Mouse (Mus musculus): ENCODE results near the gene Ppp1r26.

DNA sequence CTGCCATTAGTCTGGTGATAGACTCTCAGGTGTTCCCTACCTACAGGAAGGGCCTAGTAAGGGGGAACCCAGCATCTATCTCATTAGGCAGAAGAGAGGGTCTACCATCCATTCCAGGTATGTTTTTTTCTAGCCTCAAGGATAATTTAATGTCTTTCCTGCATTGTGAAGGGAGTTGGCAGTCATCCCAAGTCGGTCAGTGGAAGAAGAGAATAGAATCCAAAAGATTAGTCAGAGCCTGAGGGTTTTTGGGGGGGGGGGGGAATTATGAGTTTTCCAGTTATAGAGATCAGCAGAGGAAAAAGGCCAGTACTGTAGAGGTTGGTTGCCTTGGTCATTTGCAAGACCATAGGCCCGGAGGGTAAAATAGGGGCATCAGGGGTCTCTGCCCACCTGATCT lies 47.9 kb downstream of the Ppp1r26 start:
- TF ChIP-seq CTCF (IDR thresholded peaks at IDR 0.05; ENCODE audit: low read depth) (no peak), EP300 (IDR thresholded peaks at IDR 0.05; ENCODE audit: low read depth) (no peak)
